In genomic region chr12:113144886-113145285, GRCm38 (mm10) we compare ENCODE assay signal across 22 mouse cellular contexts. TPM values are rescaled to one million over a fixed set of nuclear protein-coding genes. Genes with fewer than 3 reads are reported as not detected.
A peak's percentile ranks its signal among the peaks of the same experiment; 100 is the strongest.
DNase-seq lines count a peak whose midpoint lies in the region; ATAC-seq and TF ChIP-seq lines count a peak whose summit lies in the region.
"Had no signal": no experiment of that assay in that cellular context is flagged by ENCODE, and none has a peak within 500 bp of the region (broad histone marks: within the 10 kb centered on the region; RNA-seq: fewer than 3 reads in every experiment).

No protein-coding gene starts in this region.

- H3K4me1 ChIP-seq in heart, embryonic 11.5 days (ENCODE audit: control insufficient read depth, insufficient read depth, low read length) = peaks cover 55% of the 10 kb centered on the region
- peaks cover 32% of the 10 kb centered on the region for H3K4me1 ChIP-seq in testis, adult 2 months (ENCODE audit: control insufficient read depth, insufficient read depth, low read length)

- no peak overlapping the region for H3K4me3 ChIP-seq in heart, embryonic 11.5 days (ENCODE audit: low read depth, low read length)
- peak overlapping the region; percentile 81 for H3K4me3 ChIP-seq in testis, adult 2 months (ENCODE audit: control insufficient read depth, low read depth, low read length)
- H3K4me3 ChIP-seq: embryonic facial prominence, embryonic 15.5 days; forebrain, embryonic 12.5 days; hindbrain, embryonic 12.5 days; intestine, embryonic 15.5 days; liver, embryonic 13.5 days had no signal

- H3K27ac ChIP-seq in heart, embryonic 11.5 days (ENCODE audit: low read depth, low read length) = 0 out of 2 replicates have a peak overlapping the region, but pooled peaks have one; percentile 35
- H3K27ac ChIP-seq in testis, adult 2 months (ENCODE audit: control insufficient read depth, insufficient read depth, low read depth, low read length) = no peak overlapping the region
- H3K27ac ChIP-seq: embryonic facial prominence, embryonic 15.5 days; forebrain, embryonic 12.5 days; hindbrain, embryonic 12.5 days; hindbrain, postnatal 0 days; intestine, embryonic 15.5 days; kidney, postnatal 0 days; liver, embryonic 13.5 days had no signal

- no peak for TF ChIP-seq POLR2A in testis, adult 2 months (IDR thresholded peaks at IDR 0.05; ENCODE audit: control insufficient read depth, low read depth, low read length)

- DNase-seq in cerebellum, adult 9-10 months = peak; percentile 32
- no peak for DNase-seq in cerebellum, adult 11 months
- no peak for DNase-seq in heart, adult 8-10 months (ENCODE audit: low spot score)
- no peak for DNase-seq in testis, postnatal 10 days (ENCODE audit: low spot score)
- no peak for DNase-seq in thymus, postnatal 0 days (ENCODE audit: low spot score)
- DNase-seq: gastrocnemius, postnatal 10 days; layer of hippocampus, postnatal 36 days; left cerebral cortex, postnatal 4 days; liver, embryonic 13.5 days had no signal

- H3K9ac ChIP-seq in heart, embryonic 11.5 days (ENCODE audit: low read depth, low read length) = peak overlapping the region; percentile 22; the same call in 1 of the 2 replicates
- H3K9ac ChIP-seq: embryonic facial prominence, embryonic 15.5 days; forebrain, embryonic 12.5 days; forebrain, postnatal 0 days; hindbrain, embryonic 12.5 days; intestine, embryonic 15.5 days; liver, embryonic 13.5 days; lung, embryonic 14.5 days had no signal

- no peak for TF ChIP-seq CTCF in testis, adult 2 months (IDR thresholded peaks at IDR 0.05; ENCODE audit: control insufficient read depth, insufficient read depth, insufficient replicate concordance, low read depth, low read length)

- no peaks in the 10 kb centered on the region for H3K27me3 ChIP-seq in heart, embryonic 11.5 days (ENCODE audit: control insufficient read depth, insufficient read depth, low read length)
- no peaks in the 10 kb centered on the region for H3K27me3 ChIP-seq in testis, adult 2 months (ENCODE audit: control insufficient read depth, insufficient read depth, low read length)

- peak overlapping the region; percentile 94; the same call in 1 of the 2 replicates for H3K4me2 ChIP-seq in heart, embryonic 11.5 days
- H3K4me2 ChIP-seq: embryonic facial prominence, embryonic 15.5 days; forebrain, embryonic 12.5 days; hindbrain, embryonic 12.5 days; intestine, embryonic 15.5 days; liver, embryonic 13.5 days; lung, embryonic 14.5 days had no signal

- H3K9me3 ChIP-seq in heart, embryonic 11.5 days (replicated peaks; ENCODE audit: control insufficient read depth, low read length) = no peaks in the 10 kb centered on the region
- H3K9me3 ChIP-seq: embryonic facial prominence, embryonic 15.5 days; forebrain, embryonic 12.5 days; hindbrain, embryonic 12.5 days; intestine, embryonic 15.5 days; liver, embryonic 13.5 days had no signal

- H3K36me3 ChIP-seq in heart, embryonic 11.5 days (ENCODE audit: control insufficient read depth, insufficient read depth, low read length) = peaks cover 11% of the 10 kb centered on the region
- H3K36me3 ChIP-seq in testis, adult 2 months (ENCODE audit: control insufficient read depth, insufficient read depth, low read length) = no peaks in the 10 kb centered on the region
- H3K36me3 ChIP-seq: embryonic facial prominence, embryonic 15.5 days; intestine, embryonic 15.5 days had no signal

- no peak for ATAC-seq in heart, embryonic 11.5 days (replicated peaks; ENCODE audit: insufficient number of reproducible peaks, low FRiP score, low TSS enrichment)
- ATAC-seq: forebrain, postnatal 0 days; hindbrain, postnatal 0 days; intestine, embryonic 15.5 days had no signal

- WGBS in heart, embryonic 11.5 days (ENCODE audit: insufficient replicate concordance) = 82% methylated on average over 16 of the region's 16 CpGs

RNA-seq across cellular contexts. Expression of gene Crip1, which starts 1.2 kb away (rescaled TPM):
- 525 and 533 TPM in 2 replicates for polyA plus RNA-seq in heart, embryonic 11.5 days (2014; fragmentation: Nextera tagmentation; extraction: Ambion mirVana)
- total RNA-seq in heart, adult 8-10 months (2022) = 100 to 1,000 TPM; 154 to 215 (median 169) TPM
- polyA plus RNA-seq in testis, adult 2 months (2012; rRNA removed) = 30.4 and 106 TPM in 2 replicates
- polyA plus RNA-seq in thymus, postnatal 0 days (2015; fragmentation: Nextera tagmentation; extraction: Ambion mirVana) = 2,725 and 3,094 TPM in 2 replicates

RNA-seq across cellular contexts. Expression of gene Crip2, which starts 4.8 kb away (rescaled TPM):
- 1,118 and 1,169 TPM in 2 replicates for polyA plus RNA-seq in heart, embryonic 11.5 days (2014; fragmentation: Nextera tagmentation; extraction: Ambion mirVana)
- 1,000 to 10,000 TPM; 1,612 to 1,913 (median 1,690) TPM for total RNA-seq in heart, adult 8-10 months (2022)
- polyA plus RNA-seq in testis, adult 2 months (2012; rRNA removed) = 178 and 179 TPM in 2 replicates
- polyA plus RNA-seq in thymus, postnatal 0 days (2015; fragmentation: Nextera tagmentation; extraction: Ambion mirVana) = 113 and 122 TPM in 2 replicates

RNA-seq across cellular contexts. Expression of gene Tedc1, which starts 11.3 kb away (rescaled TPM):
- 15.8 and 16.6 TPM in 2 replicates for polyA plus RNA-seq in heart, embryonic 11.5 days (2014; fragmentation: Nextera tagmentation; extraction: Ambion mirVana)
- total RNA-seq in heart, adult 8-10 months (2022) = under 1 TPM; 0.12 to 0.49 (median 0.33) TPM
- polyA plus RNA-seq in testis, adult 2 months (2012; rRNA removed) = 46.9 and 48.0 TPM in 2 replicates
- 49.4 and 71.1 TPM in 2 replicates for polyA plus RNA-seq in thymus, postnatal 0 days (2015; fragmentation: Nextera tagmentation; extraction: Ambion mirVana)

RNA-seq across cellular contexts. Expression of gene Tmem121, which starts 40.8 kb away (rescaled TPM):
- polyA plus RNA-seq in heart, embryonic 11.5 days (2014; fragmentation: Nextera tagmentation; extraction: Ambion mirVana) = 1.00 and 1.5 TPM in 2 replicates
- total RNA-seq in heart, adult 8-10 months (2022) = under 1 TPM in 2 of 4 experiments, not detected in 2; 0.16 to 0.22 TPM
- polyA plus RNA-seq in testis, adult 2 months (2012; rRNA removed) = 1.0 and 1.3 TPM in 2 replicates
- polyA plus RNA-seq in thymus, postnatal 0 days (2015; fragmentation: Nextera tagmentation; extraction: Ambion mirVana) = 35.5 and 37.2 TPM in 2 replicates
- total RNA-seq: G1E; granulocyte monocyte progenitor cell, adult 5-6 weeks; neutrophil, adult 5-6 weeks had no signal
- polyA plus RNA-seq: G1E had no signal

RNA-seq across cellular contexts. Expression of gene Mta1, which starts 46.8 kb away (rescaled TPM):
- polyA plus RNA-seq in heart, embryonic 11.5 days (2014; fragmentation: Nextera tagmentation; extraction: Ambion mirVana) = 12.3 and 14.7 TPM in 2 replicates
- total RNA-seq in heart, adult 8-10 months (2022) = 10 to 100 TPM; 45.0 to 47.2 (median 46.1) TPM
- 57.9 and 63.9 TPM in 2 replicates for polyA plus RNA-seq in testis, adult 2 months (2012; rRNA removed)
- polyA plus RNA-seq in thymus, postnatal 0 days (2015; fragmentation: Nextera tagmentation; extraction: Ambion mirVana) = 11.7 and 13.6 TPM in 2 replicates
